Mouse (Mus musculus) lung, embryonic 14.5 days (tissue): ENCODE results near the gene Spg21. TPM values are rescaled to one million over a fixed set of nuclear protein-coding genes. Genes with fewer than 3 reads are reported as not detected.

Experiments used
- ATAC-seq: fragments of 200-750 bp; cut with Nextera tagmentation; 2 replicates; pipeline ENCODE4 v1.8.0; 2017; ENCODE audit warnings: mild to moderate bottlenecking, moderate TSS enrichment, moderate library complexity; ENCODE audit not compliant: insufficient read depth
- DNase-seq: peaks from one replicate; pipeline ENCODE4 v3.0.0-alpha.2; 2015
- H3K27ac ChIP-seq: fragments of 300-500 bp; sonication (generic); 2 replicates; pipeline ENCODE4 v1.5.1; 2014; ENCODE audit warnings: low read depth, mild to moderate bottlenecking, moderate library complexity
- H3K27me3 ChIP-seq: fragments of 300-500 bp; sonication (generic); 2 replicates; pipeline ENCODE4 v1.6.1; 2014; ENCODE audit warnings: low read length, control low read depth; ENCODE audit not compliant: insufficient read depth
- H3K36me3 ChIP-seq: fragments of 300-500 bp; sonication (generic); 2 replicates; pipeline ENCODE4 v1.6.1; 2014; ENCODE audit warnings: control low read depth; ENCODE audit not compliant: insufficient read depth
- H3K4me1 ChIP-seq: fragments of 300-500 bp; sonication (generic); 2 replicates; pipeline ENCODE4 v1.6.1; 2014; ENCODE audit warnings: antibody characterized with exemption, control low read depth; ENCODE audit not compliant: insufficient read depth
- H3K4me2 ChIP-seq: fragments of 300-500 bp; sonication (generic); 2 replicates; pipeline ENCODE4 v1.6.1; 2014; ENCODE audit warnings: mild to moderate bottlenecking
- H3K4me3 ChIP-seq: fragments of 300-500 bp; sonication (generic); 2 replicates; pipeline ENCODE4 v1.5.1; 2014; ENCODE audit warnings: low read depth, low read length
- H3K9ac ChIP-seq: fragments of 300-500 bp; sonication (generic); 2 replicates; pipeline ENCODE4 v1.6.1; 2014
- H3K9me3 ChIP-seq: fragments of 300-500 bp; sonication (generic); 2 replicates; pipeline ENCODE4 v1.6.1; 2016; ENCODE audit warnings: low read depth, low read length, control low read depth
- CTCF ChIP-seq: IDR thresholded peaks from 2 replicates; pipeline ENCODE4 v1.5.1; 2016; ENCODE audit warnings: antibody characterized with exemption, low read depth
- WGBS: fragments of 180-500 bp; shearing (Covaris S2); extraction: QIAGEN DNeasy Blood & Tissue Kit; methylation state at CpG from one replicate; pipeline ENCODE4 v1.1.7; 2014; 5-methylcytosine and 5-hydroxymethylcytosine counted together
- polyA plus RNA-seq: library from polyadenylated mRNA; unstranded; fragments of >200 nt; fragmentation: Nextera tagmentation; extraction: Ambion mirVana; gene quantifications from 2 replicates; pipeline ENCODE4 v1.2.1, GENCODE M21; 2014

Spg21 gene
- polyA plus RNA-seq, 1 experiment from 2014 or later = 107 TPM

- H3K9me3 ChIP-seq = no peaks in the 10 kb centered on the region
- no peak for TF ChIP-seq CTCF
- no peak overlapping the region for H3K27ac ChIP-seq
- no peaks in the 10 kb centered on the region for H3K36me3 ChIP-seq
- 77% methylated on average over 10 of the region's 11 CpGs for WGBS
- ATAC-seq = no peak
- no peak overlapping the region for H3K4me3 ChIP-seq
- DNase-seq = no peak
- no peaks in the 10 kb centered on the region for H3K27me3 ChIP-seq
- H3K9ac ChIP-seq = no peak overlapping the region
- H3K4me1 ChIP-seq = no peaks in the 10 kb centered on the region
- no peak overlapping the region for H3K4me2 ChIP-seq
Observed at GRCm38 (mm10) chr9:65535789-65536469, 75.2 kb downstream of the Spg21 start.

- ATAC-seq = no peak
- no peak overlapping the region for H3K9ac ChIP-seq
- no peak overlapping the region for H3K4me2 ChIP-seq
- no peak for TF ChIP-seq CTCF
- H3K36me3 ChIP-seq = no peaks in the 10 kb centered on the region
- H3K27ac ChIP-seq = no peak overlapping the region
- H3K4me3 ChIP-seq = no peak overlapping the region
- H3K9me3 ChIP-seq = no peaks in the 10 kb centered on the region
- WGBS = 77% methylated on average over 4 of the region's 4 CpGs
- H3K27me3 ChIP-seq = no peaks in the 10 kb centered on the region
- 0 out of 2 replicates have a peak, but pooled peaks cover 1% of the 10 kb centered on the region for H3K4me1 ChIP-seq
- no peak for DNase-seq
Observed at GRCm38 (mm10) chr9:65536491-65536890, 75.7 kb downstream of the Spg21 start.

Other genes with a start within 250 kb of the Spg21 start
- gene Cilp, start 195.8 kb upstream of the Spg21 start, polyA plus RNA-seq = 0.22 TPM in 1 of 2 replicates, not detected in the other
- gene Clpx, start 166.7 kb upstream of the Spg21 start, polyA plus RNA-seq = 44.7 and 53.0 TPM in 2 replicates
- gene Pdcd7, start 114.8 kb upstream of the Spg21 start, polyA plus RNA-seq = 14.5 and 14.8 TPM in 2 replicates
- gene Ubap1l, start 99.9 kb upstream of the Spg21 start, polyA plus RNA-seq = 0.24 and 0.61 TPM in 2 replicates
- gene Kbtbd13, start 69.3 kb upstream of the Spg21 start, polyA plus RNA-seq = 4.2 and 4.5 TPM in 2 replicates
- gene Rasl12, start 62.4 kb upstream of the Spg21 start, polyA plus RNA-seq = 48.8 TPM in 2 replicates
- gene Slc51b, start 38.0 kb upstream of the Spg21 start, polyA plus RNA-seq = not detected in 2 replicates
- 19.4 and 21.2 TPM in 2 replicates for gene Mtfmt, start 25.2 kb upstream of the Spg21 start, polyA plus RNA-seq
- gene Ankdd1a, start 59.2 kb downstream of the Spg21 start, polyA plus RNA-seq = 0.12 TPM in 1 of 2 replicates, not detected in the other
- 20.9 and 21.8 TPM in 2 replicates for gene Plekho2, start 119.1 kb downstream of the Spg21 start, polyA plus RNA-seq
- gene Pif1, start 126.2 kb downstream of the Spg21 start, polyA plus RNA-seq = 16.1 and 18.4 TPM in 2 replicates
- 20.3 and 25.3 TPM in 2 replicates for gene Rbpms2, start 168.7 kb downstream of the Spg21 start, polyA plus RNA-seq
- gene Oaz2, start 207.1 kb downstream of the Spg21 start, polyA plus RNA-seq = 263 and 267 TPM in 2 replicates